Mouse (Mus musculus) layer of hippocampus, postnatal 10 days (tissue): ENCODE results near the gene Ankrd17. TPM values are rescaled to one million over a fixed set of nuclear protein-coding genes. Genes with fewer than 3 reads are reported as not detected.

Experiments used
- DNase-seq, 2 experiments: peaks; one replicate each; pipeline ENCODE4 v3.0.0; 2021; ENCODE audit warnings: low spot score in 2 of 2
- total RNA-seq, 2 experiments: library from RNA; stranded (reverse); gene quantifications; 2 replicates each; pipeline ENCODE4 v1.2.3; 2021

The Ankrd17 gene
- total RNA-seq, 2 experiments from 2014 or later: 106 to 109 TPM

- DNase-seq: no peak
Observed at GRCm38 (mm10) chr5:90222937-90223336, 143.4 kb downstream of the Ankrd17 start.

DNA sequence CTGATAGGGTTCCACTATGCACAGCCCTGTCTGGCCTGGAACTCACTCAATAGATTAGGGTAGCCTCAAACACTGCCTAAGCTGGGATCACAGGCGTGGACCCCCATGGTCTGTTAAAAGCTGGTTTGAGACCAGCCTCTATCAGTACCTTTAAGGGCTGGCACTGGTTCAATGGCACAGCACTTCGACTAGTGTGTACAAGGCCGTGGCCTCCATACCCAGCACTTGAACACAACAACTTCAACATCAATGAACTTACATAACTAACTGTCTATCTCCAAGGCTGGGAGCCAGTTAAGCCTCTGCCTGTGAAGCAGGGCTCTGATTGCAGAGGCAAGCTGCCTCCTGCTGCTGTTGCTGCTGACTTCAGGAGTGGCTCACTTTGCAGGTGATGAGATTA, 148.6 kb downstream of the Ankrd17 start:
- DNase-seq: no peak

GRCm38 (mm10) chr5:90217226-90217625, 149.2 kb downstream of the Ankrd17 start:
- no peak for DNase-seq

- no peak for DNase-seq
Observed at GRCm38 (mm10) chr5:90213356-90213755, 153.0 kb downstream of the Ankrd17 start.

DNA sequence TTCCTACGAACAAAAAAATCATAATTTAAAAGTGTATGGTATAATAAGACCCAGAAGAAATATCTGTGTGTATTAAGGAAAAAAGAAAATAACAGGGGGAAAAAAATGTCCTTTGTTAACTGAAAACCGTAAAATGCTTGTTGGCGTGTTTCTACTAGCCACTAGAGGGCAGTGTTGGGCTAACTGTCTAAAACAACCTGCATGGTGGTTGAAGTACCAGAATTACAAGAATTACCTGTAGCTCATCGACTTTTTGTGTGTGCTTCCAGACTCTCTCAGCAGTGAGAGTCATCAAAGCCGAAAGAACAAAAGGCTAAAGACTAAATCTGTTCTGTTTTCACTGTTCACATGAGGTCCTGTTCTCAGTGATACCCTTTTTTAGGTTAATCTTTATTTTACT, 163.2 kb downstream of the Ankrd17 start:
- peak; percentile 41 to 45 for DNase-seq

DNA sequence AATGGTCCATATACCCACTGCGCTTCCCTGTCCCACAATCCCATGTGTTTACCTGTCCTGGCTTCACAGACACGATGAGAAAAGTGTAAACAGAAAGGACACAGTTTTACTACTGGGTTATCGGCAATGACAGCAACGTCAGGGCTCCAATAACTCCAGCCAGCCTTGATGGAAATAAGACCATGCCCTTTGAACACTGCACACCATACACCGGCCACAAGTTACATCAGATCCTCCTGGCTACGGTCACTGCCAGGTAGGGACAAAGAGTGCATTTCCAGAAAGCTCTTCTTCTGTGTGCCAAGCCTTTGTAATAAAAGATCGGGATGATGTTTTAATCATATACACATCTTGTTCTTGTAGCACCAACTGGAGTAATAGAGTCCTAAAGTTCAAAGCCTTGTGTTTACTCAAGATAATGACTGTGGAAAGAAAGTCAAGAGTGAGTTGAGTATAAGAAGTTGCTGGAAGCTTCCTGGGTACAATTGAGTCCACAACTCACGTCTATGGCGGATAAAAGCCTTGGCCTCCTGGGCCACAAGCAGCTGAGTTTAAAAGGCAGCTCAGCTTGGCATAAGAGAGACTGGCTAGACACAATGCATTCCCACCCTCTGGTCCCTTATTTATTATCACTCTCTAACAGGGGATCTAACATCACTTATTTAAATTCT, 163.8 kb downstream of the Ankrd17 start:
- DNase-seq: no peak

DNA sequence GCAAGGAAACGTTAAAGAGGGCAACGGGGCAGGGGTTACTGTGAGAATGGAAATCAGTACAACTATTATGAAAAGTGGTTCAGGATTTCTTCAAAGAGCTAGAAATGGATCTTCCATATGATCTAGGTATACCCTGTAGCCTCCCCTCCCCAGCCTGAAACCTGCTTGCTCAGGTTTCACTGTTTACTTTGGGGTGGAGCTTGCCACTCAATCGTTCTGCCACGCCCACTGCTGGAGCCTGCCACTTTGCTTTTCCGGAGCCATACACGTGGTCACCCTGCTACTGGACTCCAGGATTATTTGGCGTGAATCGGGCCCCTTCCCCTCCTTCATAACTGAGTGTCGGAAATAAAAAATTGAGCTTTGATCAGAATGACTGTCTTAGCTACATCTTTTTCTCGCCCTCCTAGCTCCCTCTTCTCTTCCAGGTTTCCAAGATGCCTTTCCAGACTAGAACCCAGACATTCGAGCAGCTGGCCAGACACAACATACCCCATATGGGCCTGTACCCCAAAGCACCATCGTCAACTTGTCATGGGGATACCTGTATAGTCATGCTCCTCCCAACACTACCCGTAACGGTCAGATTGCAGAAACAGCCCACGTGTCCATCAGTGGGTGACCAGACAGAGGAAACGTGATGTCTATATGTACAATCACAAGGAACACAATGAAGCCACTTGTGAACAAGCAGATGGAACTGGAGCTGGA, 166.3 kb downstream of the Ankrd17 start:
- DNase-seq: no peak

DNA sequence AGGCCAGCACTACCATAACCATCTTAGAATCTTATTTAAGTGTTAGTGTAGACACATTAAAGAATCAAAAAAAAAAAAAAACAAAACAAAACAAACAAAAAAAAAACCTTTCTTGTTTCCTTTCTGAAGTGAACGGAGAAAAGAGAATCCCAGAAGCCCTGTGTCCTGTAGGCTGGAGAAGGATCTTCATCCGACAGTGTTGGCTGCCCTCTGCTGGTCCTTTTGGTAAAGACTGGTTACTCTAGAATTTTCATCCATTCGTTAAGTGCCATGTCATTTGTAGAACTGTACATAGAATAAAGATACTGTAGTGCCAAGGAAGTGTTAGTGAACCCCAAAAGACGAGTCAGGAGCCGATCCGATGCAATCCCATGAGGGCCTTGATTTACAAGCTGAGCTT, 171.5 kb downstream of the Ankrd17 start:
- DNase-seq: peak; percentile 78 to 83

DNA sequence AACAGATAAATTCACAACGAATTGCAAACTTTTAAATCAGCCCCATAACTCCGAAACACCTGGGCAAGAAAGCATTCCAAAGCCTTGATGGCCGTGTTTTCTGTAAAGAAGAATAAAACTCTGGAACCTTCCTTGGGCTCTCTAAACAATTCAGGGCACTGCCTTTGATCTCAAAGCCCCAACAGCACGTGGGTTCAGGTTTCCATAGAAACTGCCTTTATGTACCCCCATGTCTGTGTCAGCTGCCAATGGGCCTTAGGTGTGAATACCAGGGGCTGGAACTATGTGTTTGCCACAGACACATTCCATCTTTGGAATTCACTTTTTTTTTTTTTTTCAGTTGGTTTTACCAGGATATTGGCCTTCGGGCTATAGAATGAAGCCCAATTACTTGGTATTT, 183.6 kb downstream of the Ankrd17 start:
- DNase-seq: no peak

DNA sequence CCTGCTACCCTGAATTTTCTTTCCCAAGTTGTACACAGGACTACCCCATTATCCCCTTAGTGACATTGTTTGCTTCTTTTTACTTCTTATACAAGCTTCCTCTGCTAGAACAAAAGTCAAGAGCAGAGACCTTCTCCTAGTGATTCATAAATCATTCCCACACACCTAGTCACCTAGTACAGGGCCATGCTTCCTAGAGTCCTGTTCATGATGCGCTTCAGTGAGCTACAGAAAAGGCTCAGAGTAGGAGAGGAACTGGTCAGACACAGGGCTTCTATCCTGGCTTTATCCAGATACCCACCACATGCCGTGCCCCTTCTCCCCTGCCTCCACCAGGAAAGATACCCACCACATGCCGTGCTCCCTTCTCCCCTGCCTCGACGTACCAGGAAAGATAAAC, 187.3 kb downstream of the Ankrd17 start:
- no peak for DNase-seq

DNA sequence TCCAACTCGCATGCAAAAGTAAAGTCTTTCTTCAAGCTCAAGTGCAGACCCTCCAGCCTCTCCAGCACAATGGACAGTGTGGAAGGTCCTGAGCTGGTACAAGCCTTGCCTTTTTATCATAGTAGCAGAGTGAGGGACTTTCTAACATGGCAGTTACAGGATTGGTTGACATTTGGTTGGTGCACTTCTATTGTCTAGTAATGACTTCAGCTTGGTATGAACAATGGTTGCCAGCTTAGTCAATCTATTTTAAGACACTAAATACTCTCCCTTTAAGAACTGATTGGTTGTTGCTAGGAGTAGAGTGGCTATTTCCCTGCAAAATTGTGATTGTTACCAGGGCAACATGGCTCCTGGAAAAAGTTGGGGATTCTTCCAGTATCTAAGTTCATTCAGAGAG, 188.3 kb downstream of the Ankrd17 start:
- DNase-seq: no peak

Other genes with a start within 250 kb of the Ankrd17 start
- 10 to 100 TPM; 26.8 to 29.4 TPM for gene Cox18, start 142.6 kb downstream of the Ankrd17 start, total RNA-seq
- gene Gm9958, start 627 bp upstream of the Ankrd17 start, total RNA-seq: 1 to 10 TPM; 1.5 to 2.4 TPM
- not detected for gene Alb, start 94.3 kb upstream of the Ankrd17 start, total RNA-seq
- not detected for gene Afp, start 124.2 kb upstream of the Ankrd17 start, total RNA-seq
- not detected for gene Afm, start 152.4 kb upstream of the Ankrd17 start, total RNA-seq
- gene 5830473C10Rik, start 194.5 kb upstream of the Ankrd17 start, total RNA-seq: under 1 TPM in 1 of 2 experiments, not detected in 1; 0.21 TPM